Mouse (Mus musculus): Measurements from ENCODE around the gene 1110065P20Rik. TPM values are rescaled to one million over a fixed set of nuclear protein-coding genes. Genes with fewer than 3 reads are reported as not detected.

The 1110065P20Rik gene
- polyA plus RNA-seq, 1 experiment from 2014 or later = 64.4 TPM

DNA sequence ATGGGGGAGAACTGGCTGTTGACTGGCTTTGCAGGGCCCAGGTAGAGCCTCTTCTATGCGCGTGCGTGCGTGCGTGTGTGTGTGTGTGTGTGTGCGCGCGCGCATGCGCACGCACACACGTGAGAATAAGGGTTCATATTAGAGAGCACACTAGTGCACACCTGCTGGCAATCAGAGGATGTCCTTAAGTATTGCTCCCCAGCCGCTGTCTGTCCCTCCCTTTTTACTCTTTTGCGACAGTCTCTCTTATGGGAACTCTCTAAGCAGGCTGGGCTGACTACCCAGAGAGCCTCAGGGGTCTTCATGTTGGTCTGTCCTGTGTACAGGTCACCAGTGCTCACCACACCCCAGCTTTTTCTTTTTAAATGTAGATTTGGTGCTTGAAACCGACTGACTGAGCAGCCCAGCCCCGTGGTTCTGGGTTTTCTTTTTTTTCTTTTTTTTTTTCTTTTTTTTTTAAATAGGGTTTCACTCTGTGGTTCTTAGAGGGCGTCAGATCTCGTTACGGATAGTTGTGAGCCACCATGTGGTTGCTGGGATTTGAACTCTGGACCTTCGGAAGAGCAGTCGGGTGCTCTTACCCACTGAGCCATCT is 25.5 kb downstream of the 1110065P20Rik start:
- no peak overlapping the region for H3K4me2 ChIP-seq (ENCODE audit: low read depth, low read length)
- no peaks in the 10 kb centered on the region for H3K27me3 ChIP-seq (replicated peaks; ENCODE audit: control insufficient read depth, insufficient read depth, low read length)
- WGBS = 94% methylated on average over 21 of the region's 21 CpGs
- peaks cover 88% of the 10 kb centered on the region for H3K36me3 ChIP-seq (ENCODE audit: control insufficient read depth, insufficient read depth, low read length)
- H3K4me3 ChIP-seq (ENCODE audit: low read depth, low read length) = no peak overlapping the region
- H3K27ac ChIP-seq (replicated peaks; ENCODE audit: low read depth, low read length) = no peak overlapping the region
- no peaks in the 10 kb centered on the region for H3K9me3 ChIP-seq (ENCODE audit: control insufficient read depth, low read length)
- H3K4me1 ChIP-seq (ENCODE audit: control insufficient read depth, insufficient read depth, low read length) = no peaks in the 10 kb centered on the region
- H3K9ac ChIP-seq (ENCODE audit: low read depth, low read length) = no peak overlapping the region
- ATAC-seq (ENCODE audit: low read depth) (no peak), DNase-seq (ENCODE audit: low spot score) (no peak)

DNA sequence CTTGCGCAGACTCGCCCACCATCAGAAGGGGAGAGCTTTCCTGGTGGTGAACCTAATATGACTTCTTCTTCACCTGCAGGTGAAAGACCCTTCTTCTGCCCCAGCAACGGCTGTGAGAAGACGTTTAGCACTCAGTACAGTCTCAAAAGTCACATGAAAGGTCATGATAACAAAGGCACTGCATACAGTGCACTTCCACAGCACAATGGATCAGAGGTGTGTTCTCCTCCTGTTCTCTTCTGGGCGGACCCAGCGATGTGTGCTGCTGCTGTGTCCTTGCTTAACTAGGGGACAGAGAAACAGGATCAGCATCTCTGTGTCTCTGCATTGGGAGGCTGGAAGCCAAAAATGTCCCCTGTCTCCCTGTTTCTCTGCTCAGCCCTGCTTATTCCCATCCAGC is 26.0 kb downstream of the 1110065P20Rik start:
- no peak overlapping the region for H3K4me3 ChIP-seq (ENCODE audit: low read depth, low read length)
- no peak for DNase-seq (ENCODE audit: low spot score)
- H3K9ac ChIP-seq (ENCODE audit: low read depth, low read length) = no peak overlapping the region
- H3K4me2 ChIP-seq (ENCODE audit: low read depth, low read length) = no peak overlapping the region
- no peaks in the 10 kb centered on the region for H3K9me3 ChIP-seq (ENCODE audit: control insufficient read depth, low read length)
- no peak overlapping the region for H3K27ac ChIP-seq (replicated peaks; ENCODE audit: low read depth, low read length)
- no peaks in the 10 kb centered on the region for H3K4me1 ChIP-seq (ENCODE audit: control insufficient read depth, insufficient read depth, low read length)
- ATAC-seq (ENCODE audit: low read depth) = no peak
- H3K36me3 ChIP-seq (ENCODE audit: control insufficient read depth, insufficient read depth, low read length) = peaks cover 87% of the 10 kb centered on the region
- WGBS = 88% methylated on average over 6 of the region's 6 CpGs
- no peaks in the 10 kb centered on the region for H3K27me3 ChIP-seq (replicated peaks; ENCODE audit: control insufficient read depth, insufficient read depth, low read length)

DNA sequence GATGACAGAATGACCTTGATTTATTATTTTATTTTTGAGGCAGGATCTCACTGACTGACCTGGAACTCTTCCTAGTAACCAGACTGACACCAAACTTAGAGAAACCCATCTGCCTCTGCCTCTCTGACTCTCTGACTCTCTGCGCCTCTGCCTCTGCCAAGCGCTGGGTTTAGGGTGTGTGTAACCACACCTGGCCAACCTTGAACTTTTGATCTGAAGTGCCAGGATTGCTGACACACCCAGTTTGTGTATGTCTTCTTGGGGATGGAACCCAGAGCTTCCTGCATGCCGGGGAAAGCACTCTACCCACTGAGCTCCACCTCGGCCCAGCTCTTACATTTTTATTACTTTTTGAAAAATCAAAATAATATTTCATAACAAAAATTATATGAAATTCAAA is 32.2 kb downstream of the 1110065P20Rik start:
- no peak overlapping the region for H3K27ac ChIP-seq (replicated peaks; ENCODE audit: low read depth, low read length)
- H3K36me3 ChIP-seq (ENCODE audit: control insufficient read depth, insufficient read depth, low read length) = peaks cover 41% of the 10 kb centered on the region
- no peak for DNase-seq (ENCODE audit: low spot score)
- H3K4me3 ChIP-seq (ENCODE audit: low read depth, low read length) = no peak overlapping the region
- ATAC-seq (ENCODE audit: low read depth) = no peak
- no peak overlapping the region for H3K9ac ChIP-seq (ENCODE audit: low read depth, low read length)
- no peaks in the 10 kb centered on the region for H3K4me1 ChIP-seq (ENCODE audit: control insufficient read depth, insufficient read depth, low read length)
- no peaks in the 10 kb centered on the region for H3K27me3 ChIP-seq (replicated peaks; ENCODE audit: control insufficient read depth, insufficient read depth, low read length)
- H3K9me3 ChIP-seq (ENCODE audit: control insufficient read depth, low read length) = no peaks in the 10 kb centered on the region
- no peak overlapping the region for H3K4me2 ChIP-seq (ENCODE audit: low read depth, low read length)
- WGBS = 91% methylated on average over 4 of the region's 4 CpGs

DNA sequence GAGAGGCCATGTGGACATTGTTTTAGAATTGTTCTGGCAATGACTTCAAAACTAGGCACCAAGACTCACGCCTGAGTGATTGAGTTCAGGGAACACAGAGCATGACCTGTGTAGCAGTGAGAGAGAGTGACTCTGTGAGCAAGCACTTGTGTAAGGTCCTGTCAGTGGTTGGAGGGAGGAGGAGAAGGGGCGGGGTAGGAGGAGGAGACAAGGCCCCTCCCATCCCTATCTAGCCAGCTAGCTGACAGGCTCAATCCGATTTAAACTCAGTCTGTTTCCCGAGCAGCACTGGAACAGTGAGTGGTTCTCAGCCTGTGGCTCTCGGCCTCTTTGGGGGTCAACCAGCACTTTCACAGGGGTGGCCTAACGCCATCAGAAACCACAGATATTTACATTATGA is 33.2 kb downstream of the 1110065P20Rik start:
- peaks cover 31% of the 10 kb centered on the region for H3K36me3 ChIP-seq (ENCODE audit: control insufficient read depth, insufficient read depth, low read length)
- no peaks in the 10 kb centered on the region for H3K4me1 ChIP-seq (ENCODE audit: control insufficient read depth, insufficient read depth, low read length)
- WGBS = 30% methylated on average over 6 of the region's 6 CpGs
- no peak overlapping the region for H3K27ac ChIP-seq (replicated peaks; ENCODE audit: low read depth, low read length)
- peak; percentile 51 for DNase-seq (ENCODE audit: low spot score)
- no peaks in the 10 kb centered on the region for H3K27me3 ChIP-seq (replicated peaks; ENCODE audit: control insufficient read depth, insufficient read depth, low read length)
- no peak overlapping the region for H3K4me3 ChIP-seq (ENCODE audit: low read depth, low read length)
- H3K4me2 ChIP-seq (ENCODE audit: low read depth, low read length) = no peak overlapping the region
- no peak overlapping the region for H3K9ac ChIP-seq (ENCODE audit: low read depth, low read length)
- no peaks in the 10 kb centered on the region for H3K9me3 ChIP-seq (ENCODE audit: control insufficient read depth, low read length)
- peak; percentile 57; the same call in 1 of the 2 replicates for ATAC-seq (ENCODE audit: low read depth)

DNA sequence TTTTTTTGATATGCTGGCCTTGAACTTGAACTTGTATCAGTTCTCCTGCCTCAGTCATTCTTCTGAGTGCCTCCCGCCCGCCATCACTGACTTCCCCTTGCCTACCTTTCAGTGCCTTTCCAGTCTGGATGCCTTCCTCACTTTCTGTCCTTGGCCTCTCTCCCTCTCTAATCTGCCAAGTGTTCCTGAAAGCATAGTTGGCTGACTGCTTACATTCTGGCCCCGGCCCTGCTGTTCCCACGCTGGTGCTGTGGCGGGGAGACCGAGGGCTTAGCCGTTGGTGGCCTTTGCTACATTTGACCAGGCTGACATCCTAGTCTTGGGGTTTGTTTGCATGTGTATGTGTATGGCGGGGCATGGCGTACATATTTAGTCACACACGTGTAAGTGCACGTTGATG is 35.1 kb downstream of the 1110065P20Rik start:
- H3K27me3 ChIP-seq (replicated peaks; ENCODE audit: control insufficient read depth, insufficient read depth, low read length) = no peaks in the 10 kb centered on the region
- H3K9ac ChIP-seq (ENCODE audit: low read depth, low read length) = no peak overlapping the region
- no peaks in the 10 kb centered on the region for H3K4me1 ChIP-seq (ENCODE audit: control insufficient read depth, insufficient read depth, low read length)
- peaks cover 21% of the 10 kb centered on the region for H3K36me3 ChIP-seq (ENCODE audit: control insufficient read depth, insufficient read depth, low read length)
- no peak overlapping the region for H3K4me3 ChIP-seq (ENCODE audit: low read depth, low read length)
- H3K27ac ChIP-seq (replicated peaks; ENCODE audit: low read depth, low read length) = no peak overlapping the region
- no peak for ATAC-seq (ENCODE audit: low read depth)
- WGBS = 93% methylated on average over 11 of the region's 11 CpGs
- no peak for DNase-seq (ENCODE audit: low spot score)
- H3K9me3 ChIP-seq (ENCODE audit: control insufficient read depth, low read length) = no peaks in the 10 kb centered on the region
- H3K4me2 ChIP-seq (ENCODE audit: low read depth, low read length) = no peak overlapping the region

DNA sequence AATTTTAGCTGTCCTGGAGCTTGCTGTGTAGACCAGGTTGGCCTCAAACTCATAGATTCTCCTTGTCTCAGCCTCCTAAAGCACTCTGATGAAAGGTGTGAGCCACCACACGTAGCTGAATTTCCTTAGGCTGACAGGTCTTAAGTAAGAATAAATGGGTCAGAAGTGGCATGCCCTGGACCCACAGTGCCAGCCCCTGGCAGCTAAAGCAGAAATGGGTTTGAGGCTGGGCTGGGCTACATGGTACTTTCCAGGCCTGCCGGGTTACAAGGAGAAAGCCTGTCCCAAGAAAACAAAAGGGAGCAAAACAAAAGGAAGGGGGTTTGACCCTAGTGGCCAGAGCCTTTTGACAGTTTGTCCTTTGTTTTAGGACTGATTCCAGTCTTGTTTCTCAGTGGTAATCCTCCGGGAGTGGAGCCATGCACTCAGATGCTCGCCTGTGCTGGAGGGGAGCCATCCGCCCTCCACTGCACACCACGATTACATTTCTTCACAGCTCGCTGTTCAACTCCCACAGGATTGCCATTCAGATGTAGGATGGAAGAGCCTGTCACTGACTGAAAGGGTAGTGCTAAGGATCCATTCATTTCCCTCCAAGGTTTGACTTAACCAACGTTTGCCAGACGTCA is 39.5 kb downstream of the 1110065P20Rik start:
- H3K9me3 ChIP-seq (ENCODE audit: control insufficient read depth, low read length) = no peaks in the 10 kb centered on the region

DNA sequence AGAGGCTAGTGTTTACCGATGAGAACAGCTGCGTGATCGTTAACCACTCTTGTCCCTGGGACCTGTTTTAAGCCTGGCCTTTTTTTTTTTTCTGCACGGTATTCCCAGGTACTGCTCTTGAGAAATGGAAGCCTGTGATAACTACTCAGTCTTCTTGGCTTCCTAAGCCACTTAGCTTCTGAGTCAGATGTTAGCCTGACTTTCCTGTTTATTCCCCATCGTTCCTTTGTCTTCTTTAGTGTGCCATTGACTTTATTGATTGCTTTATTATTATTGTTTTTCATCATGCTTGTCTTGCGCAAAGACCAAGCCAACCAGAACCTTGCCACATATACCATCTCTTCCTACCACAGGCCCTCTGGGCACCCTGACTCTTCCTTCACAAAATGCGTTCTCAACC is 40.9 kb downstream of the 1110065P20Rik start:
- ATAC-seq (ENCODE audit: low read depth) (no peak), DNase-seq (ENCODE audit: low spot score) (no peak)
- WGBS = 88% methylated on average over 7 of the region's 7 CpGs
- no peaks in the 10 kb centered on the region for H3K27me3 ChIP-seq (replicated peaks; ENCODE audit: control insufficient read depth, insufficient read depth, low read length)
- H3K9ac ChIP-seq (ENCODE audit: low read depth, low read length) = no peak overlapping the region
- no peak overlapping the region for H3K4me3 ChIP-seq (ENCODE audit: low read depth, low read length)
- no peak overlapping the region for H3K27ac ChIP-seq (replicated peaks; ENCODE audit: low read depth, low read length)
- no peaks in the 10 kb centered on the region for H3K9me3 ChIP-seq (ENCODE audit: control insufficient read depth, low read length)
- no peak overlapping the region for H3K4me2 ChIP-seq (ENCODE audit: low read depth, low read length)
- no peaks in the 10 kb centered on the region for H3K4me1 ChIP-seq (ENCODE audit: control insufficient read depth, insufficient read depth, low read length)
- H3K36me3 ChIP-seq (ENCODE audit: control insufficient read depth, insufficient read depth, low read length) = peaks cover 38% of the 10 kb centered on the region

More for the DNA sequence above, 39.5 kb downstream of the 1110065P20Rik start:
- Histone ChIP-seq H3K4me3 (ENCODE audit: low read depth, low read length) (no peak overlapping the region), H3K27me3 (replicated peaks; ENCODE audit: control insufficient read depth, insufficient read depth, low read length) (no peaks in the 10 kb centered on the region), H3K36me3 (ENCODE audit: control insufficient read depth, insufficient read depth, low read length) (peaks cover 27% of the 10 kb centered on the region), H3K9ac (ENCODE audit: low read depth, low read length) (no peak overlapping the region), H3K27ac (replicated peaks; ENCODE audit: low read depth, low read length) (no peak overlapping the region), H3K4me2 (ENCODE audit: low read depth, low read length) (no peak overlapping the region), H3K4me1 (ENCODE audit: control insufficient read depth, insufficient read depth, low read length) (no peaks in the 10 kb centered on the region)
- 53% methylated on average over 8 of the region's 9 CpGs for WGBS
- DNase-seq (ENCODE audit: low spot score) (no peak), ATAC-seq (ENCODE audit: low read depth) (no peak)

DNA sequence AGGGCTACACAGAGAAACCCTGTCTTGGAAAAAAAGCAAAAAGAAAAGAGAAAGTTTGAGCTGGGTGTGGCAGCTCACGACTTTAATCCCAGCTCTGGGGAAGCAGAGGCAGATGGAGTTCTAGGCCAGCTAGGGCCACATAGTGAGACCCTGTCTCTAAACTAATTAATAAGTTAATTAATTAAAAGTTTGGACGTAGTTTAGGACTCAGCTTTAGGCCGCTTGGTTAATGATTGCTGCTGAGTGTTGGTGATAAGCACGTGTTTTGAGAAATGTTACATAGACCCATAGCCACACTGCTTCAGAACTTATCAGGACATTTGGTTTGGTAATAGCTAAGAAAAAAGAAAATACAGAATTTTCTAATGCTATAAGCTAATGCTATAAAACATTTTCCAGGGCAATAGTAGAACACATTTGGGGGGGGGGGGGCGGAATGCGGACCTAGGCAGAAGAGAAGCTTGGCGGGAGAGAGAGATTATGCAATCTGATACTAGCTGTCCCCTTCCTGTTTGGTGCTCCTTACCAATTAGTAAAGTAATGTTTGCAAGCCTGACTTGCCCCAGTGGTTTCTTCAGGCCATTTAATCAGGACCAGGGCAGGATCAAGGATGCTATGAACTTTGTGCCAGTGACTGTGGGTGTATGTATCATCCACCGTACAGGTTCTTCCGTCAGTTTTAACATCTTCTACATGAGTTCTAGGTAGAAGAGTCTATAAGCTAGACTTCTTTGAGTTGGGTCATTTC is 41.7 kb downstream of the 1110065P20Rik start:
- H3K27ac ChIP-seq (replicated peaks; ENCODE audit: low read depth, low read length) = no peak overlapping the region
- DNase-seq (ENCODE audit: low spot score) (no peak), ATAC-seq (ENCODE audit: low read depth) (no peak)
- no peaks in the 10 kb centered on the region for H3K27me3 ChIP-seq (replicated peaks; ENCODE audit: control insufficient read depth, insufficient read depth, low read length)
- H3K4me1 ChIP-seq (ENCODE audit: control insufficient read depth, insufficient read depth, low read length) = no peaks in the 10 kb centered on the region
- 81% methylated on average over 8 of the region's 9 CpGs for WGBS
- H3K9me3 ChIP-seq (ENCODE audit: control insufficient read depth, low read length) = no peaks in the 10 kb centered on the region
- H3K4me3 ChIP-seq (ENCODE audit: low read depth, low read length) = no peak overlapping the region
- H3K36me3 ChIP-seq (ENCODE audit: control insufficient read depth, insufficient read depth, low read length) = peaks cover 42% of the 10 kb centered on the region
- H3K4me2 ChIP-seq (ENCODE audit: low read depth, low read length) = no peak overlapping the region
- no peak overlapping the region for H3K9ac ChIP-seq (ENCODE audit: low read depth, low read length)
